Comparison of ENCODE assay signal across 12 mouse cellular contexts in genomic region chr13:48970566-48970965, GRCm38 (mm10). TPM values are rescaled to one million over a fixed set of nuclear protein-coding genes. Genes with fewer than 3 reads are reported as not detected.
A peak's percentile ranks its signal among the peaks of the same experiment; 100 is the strongest.
DNase-seq lines count a peak whose midpoint lies in the region; ATAC-seq and TF ChIP-seq lines count a peak whose summit lies in the region.
"Had no signal": no experiment of that assay in that cellular context is flagged by ENCODE, and none has a peak within 500 bp of the region (broad histone marks: within the 10 kb centered on the region; RNA-seq: fewer than 3 reads in every experiment).

No protein-coding gene starts in this region.

- ATAC-seq in lung, embryonic 16.5 days (ENCODE audit: low read depth), result no peak
- ATAC-seq in intestine, embryonic 16.5 days, result no peak
- ATAC-seq in monocyte, adult 5-6 weeks (replicated peaks; ENCODE audit: insufficient number of reproducible peaks, low FRiP score, low TSS enrichment, poor library complexity, severe bottlenecking), result no peak
- ATAC-seq in cerebellum, adult (ENCODE audit: insufficient number of reproducible peaks, low FRiP score, low TSS enrichment), result no peak

- H3K9me3 ChIP-seq in lung, embryonic 16.5 days (ENCODE audit: control insufficient read depth, low read length), result no peaks in the 10 kb centered on the region
- no peaks in the 10 kb centered on the region for H3K9me3 ChIP-seq in intestine, embryonic 16.5 days (ENCODE audit: control insufficient read depth, low read length)

- H3K4me3 ChIP-seq in lung, embryonic 16.5 days (ENCODE audit: low read length), result no peak overlapping the region
- peak overlapping the region; percentile 15 for H3K4me3 ChIP-seq in intestine, embryonic 16.5 days (ENCODE audit: low read length)
- H3K4me3 ChIP-seq in myocyte, result no peak overlapping the region
- H3K4me3 ChIP-seq: left cerebral cortex, adult 2 months had no signal

- H3K9ac ChIP-seq in lung, embryonic 16.5 days (ENCODE audit: low read length), result no peak overlapping the region
- peak overlapping the region; percentile 52 for H3K9ac ChIP-seq in intestine, embryonic 16.5 days (ENCODE audit: low read depth, low read length)

- H3K36me3 ChIP-seq in lung, embryonic 16.5 days (ENCODE audit: control insufficient read depth, insufficient read depth, low read length), result 0 out of 2 replicates have a peak, but pooled peaks cover 2% of the 10 kb centered on the region
- H3K36me3 ChIP-seq in intestine, embryonic 16.5 days (ENCODE audit: control insufficient read depth, insufficient read depth, low read length), result no peaks in the 10 kb centered on the region
- peaks cover 8% of the 10 kb centered on the region for H3K36me3 ChIP-seq in myocyte (ENCODE audit: control insufficient read depth, insufficient read depth)

- no peak overlapping the region for H3K4me2 ChIP-seq in lung, embryonic 16.5 days (ENCODE audit: low read depth, low read length)
- H3K4me2 ChIP-seq in intestine, embryonic 16.5 days (ENCODE audit: low read depth, low read length), result peak overlapping the region; percentile 48
- peak overlapping the region; percentile 10 for H3K4me2 ChIP-seq in myocyte (ENCODE audit: low read depth)

- 83% methylated on average over 13 of the region's 13 CpGs for WGBS in lung, embryonic 16.5 days
- WGBS in intestine, embryonic 16.5 days, result 66% methylated on average over 13 of the region's 13 CpGs

- H3K27ac ChIP-seq in lung, embryonic 16.5 days (ENCODE audit: low read length), result 0 out of 2 replicates have a peak overlapping the region, but pooled peaks have one; percentile 17
- H3K27ac ChIP-seq in intestine, embryonic 16.5 days (ENCODE audit: low read length), result peak overlapping the region; percentile 86
- H3K27ac ChIP-seq: left cerebral cortex, adult 2 months had no signal

- H3K79me2 ChIP-seq in myocyte (ENCODE audit: control insufficient read depth, insufficient read depth), result peaks cover 34% of the 10 kb centered on the region

- no peak for TF ChIP-seq POLR2A in myocyte (IDR thresholded peaks at IDR 0.05; ENCODE audit: insufficient read length, low read depth)

- H3K27me3 ChIP-seq in lung, embryonic 16.5 days (ENCODE audit: control insufficient read depth, insufficient read depth, low read depth, low read length), result no peaks in the 10 kb centered on the region
- H3K27me3 ChIP-seq in intestine, embryonic 16.5 days (replicated peaks; ENCODE audit: control insufficient read depth, insufficient read depth, low read length), result no peaks in the 10 kb centered on the region
- no peaks in the 10 kb centered on the region for H3K27me3 ChIP-seq in myocyte (ENCODE audit: control insufficient read depth, insufficient read depth, insufficient read length)

- peaks cover 10% of the 10 kb centered on the region for H3K4me1 ChIP-seq in lung, embryonic 16.5 days (replicated peaks; ENCODE audit: control insufficient read depth, insufficient read depth, low read length)
- peaks cover 13% of the 10 kb centered on the region for H3K4me1 ChIP-seq in intestine, embryonic 16.5 days (ENCODE audit: control insufficient read depth, insufficient read depth, low read length)

- peak; percentile 36 for DNase-seq in cerebellum, adult 11-12 months
- DNase-seq in cerebellum, postnatal 4 days (ENCODE audit: low spot score in 2 of 2), result no peak
- no peak for DNase-seq in lung, postnatal 10 days
- DNase-seq: cerebellum, adult 9-10 months; right cerebral cortex, postnatal 4 days; thymus, postnatal 36 days had no signal

- H3ac ChIP-seq in myocyte (ENCODE audit: control insufficient read depth, insufficient read length), result no peak overlapping the region

TF ChIP-seq in myocyte, 11 proteins besides CTCF, POLR2A, EP300 and RAD21:
- TF ChIP-seq MAX (IDR thresholded peaks at IDR 0.05; ENCODE audit: low read depth) (no peak), SRF (IDR thresholded peaks at IDR 0.05; ENCODE audit: control insufficient read depth, insufficient read length, low read depth) (no peak), TCF3 (IDR thresholded peaks at IDR 0.05; ENCODE audit: insufficient read length, low read depth) (no peak), USF1 (IDR thresholded peaks at IDR 0.05; ENCODE audit: low read depth) (no peak), TCF12 (IDR thresholded peaks at IDR 0.05; ENCODE audit: insufficient read depth, poor library complexity, severe bottlenecking) (no peak), MYOD1 (IDR thresholded peaks at IDR 0.05; ENCODE audit: control insufficient read depth in 1 of 3, insufficient read length in 2 of 3, low read depth in 2 of 3) (no peak), E2F4 (IDR thresholded peaks at IDR 0.05; ENCODE audit: insufficient read depth) (no peak), REST (IDR thresholded peaks at IDR 0.05; ENCODE audit: insufficient read depth, insufficient read length) (no peak), MYOG (IDR thresholded peaks at IDR 0.05; ENCODE audit: control insufficient read depth in 1 of 3, insufficient read depth in 1 of 3, insufficient read length in 2 of 3, low read depth in 2 of 3) (no peak), POLR2AphosphoS2 (IDR thresholded peaks at IDR 0.05; ENCODE audit: insufficient read length, low read depth) (no peak), CEBPB (IDR thresholded peaks at IDR 0.05; ENCODE audit: insufficient read depth, poor library complexity, severe bottlenecking) (no peak)

RNA-seq across cellular contexts. Expression of gene Fam120a, which starts 2.7 kb away (rescaled TPM):
- 22.6 and 22.8 TPM in 2 replicates for polyA plus RNA-seq in lung, embryonic 16.5 days (2015; fragmentation: Nextera tagmentation; extraction: Ambion mirVana)
- 25.7 and 26.0 TPM in 2 replicates for polyA plus RNA-seq in intestine, embryonic 16.5 days (2015; fragmentation: Nextera tagmentation; extraction: Ambion mirVana)
- 76.9 TPM for polyA plus RNA-seq in myocyte (2012; fragmentation: generic; extraction: Trizol)
- 69.3 to 102 TPM (median 72.9 TPM) in 3 replicates for total RNA-seq in monocyte, adult 5-6 weeks (2017)
